Mouse (Mus musculus) thymus, postnatal 25 days (tissue): ENCODE results near the gene Zfp408.

Source experiments
- DNase-seq: peaks from one replicate; pipeline ENCODE4 v3.0.0; 2022

The Zfp408 gene

DNA sequence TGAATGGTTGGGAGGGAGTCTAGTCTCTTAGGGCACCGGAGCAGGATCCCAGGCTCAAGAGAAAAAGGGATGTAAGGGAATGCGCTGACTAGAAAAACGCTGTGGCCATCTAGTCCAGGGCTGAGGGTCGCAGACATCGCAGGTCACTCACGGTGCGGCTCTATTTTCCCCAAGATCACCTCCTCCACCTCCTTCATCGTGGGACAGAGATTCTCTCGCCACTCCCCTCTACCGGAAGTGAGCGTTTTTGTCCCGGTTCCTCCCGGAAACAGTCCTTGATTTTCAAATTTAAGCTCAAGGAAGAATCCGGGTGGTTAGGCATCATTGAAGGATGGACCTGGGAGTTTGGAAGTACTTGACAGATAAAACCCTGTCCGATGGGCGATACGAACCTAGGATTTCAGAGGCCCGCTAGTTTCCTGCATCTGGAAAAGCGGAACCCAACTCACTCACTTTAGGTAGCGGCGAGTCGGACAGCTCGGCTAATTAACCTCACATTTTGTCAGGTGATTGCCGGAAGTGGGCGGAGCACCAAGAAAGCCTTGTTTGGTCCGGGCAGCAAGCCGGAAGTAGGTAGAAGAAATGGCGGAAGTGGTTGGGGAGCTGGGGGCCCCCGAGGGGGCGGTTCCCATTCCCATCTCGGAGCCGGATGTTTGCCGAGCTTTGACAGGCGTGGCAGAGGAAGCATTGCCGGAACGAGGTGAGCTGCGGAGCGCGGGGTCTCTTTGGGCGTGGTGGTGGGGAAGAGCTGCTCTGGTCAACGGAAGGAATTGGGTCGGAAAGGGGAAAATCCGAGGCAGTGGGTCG, at the start of gene Zfp408, which contains the start of gene Arhgap1:
Gene Zfp408, minus strand, starts transcription at position 239 of the 807 bp plus-strand sequence.
Gene Arhgap1, plus strand, starts transcription at position 308 of the 807 bp plus-strand sequence.
- DNase-seq: peak; percentile 96

GRCm38 (mm10) chr2:91699225-91699624, 49.6 kb upstream of the Zfp408 start:
- DNase-seq: no peak

GRCm38 (mm10) chr2:91696225-91696590, 46.6 kb upstream of the Zfp408 start:
- DNase-seq: no peak

DNA sequence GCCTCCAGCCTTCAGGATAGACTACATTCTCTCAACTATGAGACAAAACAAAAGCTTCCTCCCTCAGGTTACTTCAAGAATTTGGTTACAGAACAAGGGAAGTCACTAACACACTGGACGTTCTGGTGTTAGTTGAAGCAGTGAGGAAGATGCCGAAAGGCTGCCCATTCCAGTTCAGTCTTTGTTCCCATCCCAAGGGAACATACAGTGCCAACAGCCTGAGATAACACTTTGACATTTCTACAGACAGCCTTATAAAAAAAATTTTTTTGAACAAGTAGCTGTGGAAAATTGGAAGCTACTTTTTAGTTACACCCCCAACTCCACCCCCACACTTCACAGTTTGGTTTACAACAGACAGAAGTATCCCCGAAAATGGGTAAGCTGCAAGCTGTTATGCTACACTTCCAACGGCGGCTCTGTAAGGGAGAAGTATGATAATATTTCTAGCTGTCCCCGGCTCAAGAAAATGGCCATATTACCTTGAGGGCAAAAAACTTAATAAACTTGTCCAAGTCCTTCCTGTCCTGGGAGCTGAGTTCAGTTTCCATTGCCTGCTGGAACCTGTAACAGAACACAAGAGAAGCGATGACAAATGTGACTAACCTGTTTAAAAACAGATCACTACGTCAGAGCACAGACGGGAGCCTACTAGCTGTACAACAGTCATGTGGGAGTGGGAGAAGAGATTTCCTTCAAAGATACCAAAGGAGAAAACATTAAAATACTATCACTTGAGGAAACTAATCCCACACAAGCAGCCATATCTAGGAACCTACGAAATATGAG, 46.0 kb upstream of the Zfp408 start:
- DNase-seq: no peak

GRCm38 (mm10) chr2:91689452-91689851, 39.9 kb upstream of the Zfp408 start:
- no peak for DNase-seq

- DNase-seq: no peak
Observed at GRCm38 (mm10) chr2:91683919-91684318, 34.3 kb upstream of the Zfp408 start.

DNA sequence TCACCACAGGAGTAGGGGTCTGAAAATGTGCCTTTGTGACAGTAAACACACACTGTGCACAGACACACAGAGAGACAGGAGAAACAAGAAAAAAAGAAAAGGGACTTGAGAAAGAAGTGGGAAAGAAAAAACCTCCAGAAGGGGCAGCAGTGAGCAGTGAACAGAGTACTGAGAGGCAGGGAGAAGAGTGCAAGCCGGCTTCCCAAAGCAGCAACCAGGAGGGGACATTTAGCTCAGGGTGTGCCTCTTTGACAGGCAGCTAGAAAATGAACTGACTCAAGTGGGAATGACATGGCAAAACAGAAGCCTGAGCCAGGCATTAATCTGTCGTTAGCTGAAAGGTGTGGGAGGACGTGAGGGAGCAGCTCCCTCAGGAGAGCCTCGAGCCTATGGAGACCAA, 33.3 kb upstream of the Zfp408 start:
- DNase-seq: peak; percentile 16

- DNase-seq: no peak
Observed at GRCm38 (mm10) chr2:91676961-91677360, 27.4 kb upstream of the Zfp408 start.

DNA sequence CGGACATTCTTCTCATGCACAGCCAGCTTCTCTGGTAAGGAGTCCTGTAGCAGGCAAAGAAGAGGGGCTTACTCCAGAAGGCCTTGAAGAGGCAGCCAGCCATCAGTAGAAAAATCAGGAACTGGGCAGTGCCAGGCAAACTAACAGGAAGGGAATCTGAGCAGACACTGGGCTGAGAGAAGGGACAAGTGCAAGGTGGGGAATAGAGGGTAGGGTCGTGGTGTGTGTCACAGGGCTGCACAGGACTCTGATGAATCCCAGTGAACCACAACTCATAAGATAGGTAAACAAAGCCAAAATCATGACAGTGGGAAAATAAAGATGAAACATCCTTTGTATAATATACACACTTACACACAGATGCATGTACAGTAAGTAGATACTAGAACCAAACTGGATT, 26.8 kb upstream of the Zfp408 start:
- no peak for DNase-seq

GRCm38 (mm10) chr2:91674895-91675294, 25.3 kb upstream of the Zfp408 start:
- no peak for DNase-seq

- no peak for DNase-seq
Observed at GRCm38 (mm10) chr2:91673587-91673986, 24.0 kb upstream of the Zfp408 start.

DNA sequence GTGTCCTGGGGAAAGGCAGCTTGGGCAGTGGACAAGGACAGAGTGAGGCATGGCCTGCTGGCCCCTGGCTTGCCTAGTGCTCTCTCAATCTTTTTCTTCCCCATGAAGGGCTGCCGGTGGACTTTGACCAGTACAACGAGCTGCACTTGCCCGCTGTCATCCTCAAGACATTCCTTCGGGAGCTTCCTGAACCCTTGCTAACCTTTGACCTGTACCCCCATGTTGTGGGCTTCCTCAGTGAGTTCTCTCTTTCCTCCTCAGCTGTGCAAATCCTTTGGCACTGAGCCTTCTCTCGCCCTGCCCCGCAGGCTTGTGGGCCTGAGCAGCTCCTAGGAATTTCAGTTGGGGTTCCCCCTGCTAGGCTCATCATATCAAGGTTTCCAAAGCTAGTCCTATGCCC, 20.4 kb upstream of the Zfp408 start:
- DNase-seq: no peak

- no peak for DNase-seq
Observed at GRCm38 (mm10) chr2:91669326-91669725, 19.7 kb upstream of the Zfp408 start.

GRCm38 (mm10) chr2:91667747-91668146, 18.2 kb upstream of the Zfp408 start:
- DNase-seq: no peak

DNA sequence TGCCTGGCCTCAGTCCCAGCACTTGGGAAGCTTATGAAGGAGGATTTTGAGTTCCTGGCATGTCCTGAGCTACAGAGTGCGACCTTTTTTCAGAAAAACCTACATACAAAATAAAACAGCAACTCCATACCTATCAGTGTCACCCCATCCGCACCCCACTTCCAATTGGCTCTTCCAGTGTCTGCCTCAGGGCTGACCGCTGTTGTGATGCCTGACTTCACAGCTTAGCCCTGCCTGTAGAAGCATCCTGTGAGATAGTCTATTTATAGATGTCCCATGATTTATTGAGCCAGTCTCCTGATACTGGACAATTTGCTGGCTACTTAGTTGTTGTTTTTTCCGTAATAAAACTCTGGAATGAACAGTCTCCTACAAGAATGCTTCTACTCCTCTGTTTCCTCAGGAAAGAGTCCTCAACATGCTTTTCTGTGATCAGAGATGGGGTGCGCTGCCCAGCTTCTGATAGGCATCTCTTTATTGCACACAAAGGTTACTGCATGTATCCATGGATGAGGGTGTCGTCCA, 16.9 kb upstream of the Zfp408 start:
- DNase-seq: no peak

DNA sequence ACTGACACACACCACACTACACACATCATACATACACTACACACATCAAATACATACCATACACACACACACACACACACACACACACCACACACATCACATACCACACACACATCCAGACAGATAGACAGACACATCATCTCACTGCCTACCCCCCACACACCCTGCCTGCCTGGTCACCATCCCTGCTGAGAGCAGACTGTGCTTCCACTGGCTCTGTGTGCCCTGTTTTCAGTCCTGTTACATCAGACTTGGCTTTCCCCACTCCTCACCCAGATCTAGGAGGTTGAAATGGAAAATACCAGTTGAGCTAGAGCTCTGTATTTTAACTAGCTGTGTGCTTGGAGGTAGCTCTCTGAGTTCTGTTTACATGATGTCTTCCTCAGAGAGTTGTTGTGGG, 15.2 kb upstream of the Zfp408 start:
- DNase-seq: no peak

GRCm38 (mm10) chr2:91660981-91661380, 11.4 kb upstream of the Zfp408 start:
- DNase-seq: no peak

- DNase-seq: no peak
Observed at GRCm38 (mm10) chr2:91659657-91660056, 10.1 kb upstream of the Zfp408 start.

- no peak for DNase-seq
Observed at GRCm38 (mm10) chr2:91656774-91657173, 7.2 kb upstream of the Zfp408 start.

GRCm38 (mm10) chr2:91655827-91656226, 6.2 kb upstream of the Zfp408 start:
- DNase-seq: no peak

- no peak for DNase-seq
Observed at GRCm38 (mm10) chr2:91655388-91655787, 5.8 kb upstream of the Zfp408 start.

DNA sequence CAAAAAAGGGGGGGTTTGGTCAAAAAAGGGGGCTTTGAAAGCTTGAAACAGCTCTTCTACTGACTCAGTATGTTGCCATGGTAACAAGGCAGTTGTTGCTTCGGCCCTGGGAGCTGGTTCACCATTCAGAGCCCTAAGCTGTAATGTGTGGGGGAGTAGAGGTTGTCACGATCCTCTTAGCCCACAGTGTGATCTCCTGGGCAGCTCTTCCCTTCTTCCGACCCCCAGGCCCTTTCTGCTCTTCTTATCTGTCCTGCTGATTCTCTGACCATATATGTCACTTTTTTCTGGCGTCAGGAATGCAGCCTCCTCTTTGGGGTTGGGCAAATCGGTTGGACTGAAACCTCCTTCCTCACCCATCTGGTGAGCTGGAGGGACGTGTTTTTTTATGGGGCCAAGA, 3.3 kb upstream of the Zfp408 start:
- DNase-seq: no peak

- DNase-seq: no peak
Observed at GRCm38 (mm10) chr2:91651458-91652258, 2.1 kb upstream of the Zfp408 start.
